Mouse (Mus musculus): ENCODE measurements around the gene Rnf166. TPM values are rescaled to one million over a fixed set of nuclear protein-coding genes. Genes with fewer than 3 reads are reported as not detected.

Rnf166 gene
- polyA plus RNA-seq, 1 experiment = 17.1 TPM

GRCm38 (mm10) chr8:122474951-122475560 is 808 bp downstream of the Rnf166 start:
- Histone ChIP-seq H3K27me3 (ENCODE audit: control insufficient read depth, insufficient read depth, low read length, poor library complexity, severe bottlenecking) (no peaks in the 10 kb centered on the region), H3K36me3 (ENCODE audit: control insufficient read depth, insufficient read depth, low read length, poor library complexity, severe bottlenecking) (peaks cover 23% of the 10 kb centered on the region), H3K9me3 (replicated peaks; ENCODE audit: control insufficient read depth, insufficient read depth, low read length, poor library complexity, severe bottlenecking) (no peaks in the 10 kb centered on the region), H3K4me3 (ENCODE audit: low read depth, low read length) (peak overlapping the region; percentile 67), H3K27ac (ENCODE audit: insufficient read depth, low read length) (no peak overlapping the region), H3K9ac (ENCODE audit: low read depth, poor library complexity, severe bottlenecking) (peak overlapping the region; percentile 93), H3K4me1 (ENCODE audit: control insufficient read depth, insufficient read depth, low read length) (no peaks in the 10 kb centered on the region)
- TF ChIP-seq EP300 (IDR thresholded peaks at IDR 0.05; ENCODE audit: insufficient read depth, low read depth, low read length) (no peak), CTCF (IDR thresholded peaks at IDR 0.05; ENCODE audit: low read depth, low read length) (no peak), POLR2A (IDR thresholded peaks at IDR 0.05; ENCODE audit: insufficient read depth, low read length) (no peak)

GRCm38 (mm10) chr8:122473911-122474421 is 1.9 kb downstream of the Rnf166 start:
- no peaks in the 10 kb centered on the region for H3K27me3 ChIP-seq (ENCODE audit: control insufficient read depth, insufficient read depth, low read length, poor library complexity, severe bottlenecking)
- H3K9ac ChIP-seq (ENCODE audit: low read depth, poor library complexity, severe bottlenecking) = no peak overlapping the region
- H3K4me1 ChIP-seq (ENCODE audit: control insufficient read depth, insufficient read depth, low read length) = no peaks in the 10 kb centered on the region
- TF ChIP-seq EP300 (IDR thresholded peaks at IDR 0.05; ENCODE audit: insufficient read depth, low read depth, low read length) (no peak), POLR2A (IDR thresholded peaks at IDR 0.05; ENCODE audit: insufficient read depth, low read length) (no peak), CTCF (IDR thresholded peaks at IDR 0.05; ENCODE audit: low read depth, low read length) (no peak)
- no peaks in the 10 kb centered on the region for H3K9me3 ChIP-seq (replicated peaks; ENCODE audit: control insufficient read depth, insufficient read depth, low read length, poor library complexity, severe bottlenecking)
- H3K4me3 ChIP-seq (ENCODE audit: low read depth, low read length) = no peak overlapping the region
- H3K36me3 ChIP-seq (ENCODE audit: control insufficient read depth, insufficient read depth, low read length, poor library complexity, severe bottlenecking) = peaks cover 13% of the 10 kb centered on the region; the same call in 1 of the 2 replicates
- H3K27ac ChIP-seq (ENCODE audit: insufficient read depth, low read length) = no peak overlapping the region

GRCm38 (mm10) chr8:122470691-122471090 is 5.2 kb downstream of the Rnf166 start:
- Histone ChIP-seq H3K27ac (ENCODE audit: insufficient read depth, low read length) (no peak overlapping the region), H3K36me3 (ENCODE audit: control insufficient read depth, insufficient read depth, low read length, poor library complexity, severe bottlenecking) (no peaks in the 10 kb centered on the region), H3K27me3 (ENCODE audit: control insufficient read depth, insufficient read depth, low read length, poor library complexity, severe bottlenecking) (no peaks in the 10 kb centered on the region), H3K9me3 (replicated peaks; ENCODE audit: control insufficient read depth, insufficient read depth, low read length, poor library complexity, severe bottlenecking) (no peaks in the 10 kb centered on the region), H3K4me3 (ENCODE audit: low read depth, low read length) (no peak overlapping the region), H3K4me1 (ENCODE audit: control insufficient read depth, insufficient read depth, low read length) (no peaks in the 10 kb centered on the region), H3K9ac (ENCODE audit: low read depth, poor library complexity, severe bottlenecking) (no peak overlapping the region)
- no peak for TF ChIP-seq CTCF (IDR thresholded peaks at IDR 0.05; ENCODE audit: low read depth, low read length)

DNA sequence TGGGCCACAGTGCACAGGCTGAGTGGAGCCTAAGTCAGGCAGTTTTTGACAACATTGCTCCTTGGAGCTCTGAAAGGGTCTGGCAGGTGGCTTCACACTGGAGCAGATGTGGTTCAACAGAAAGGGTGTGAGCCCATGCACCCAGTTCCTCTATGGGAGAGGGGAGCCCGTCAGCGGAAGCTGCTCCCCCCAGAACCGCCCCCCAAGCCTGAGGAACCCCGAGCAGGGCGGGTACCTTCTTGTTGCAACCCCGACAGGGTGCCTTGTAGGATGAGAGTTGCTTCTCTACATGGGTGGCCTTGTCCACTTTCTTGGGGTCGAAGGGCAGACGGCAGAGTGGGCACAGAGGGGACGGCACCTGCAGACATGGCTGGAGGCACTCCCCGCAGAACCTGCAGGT is 5.9 kb downstream of the Rnf166 start:
- H3K9ac ChIP-seq (ENCODE audit: low read depth, poor library complexity, severe bottlenecking) = no peak overlapping the region
- no peaks in the 10 kb centered on the region for H3K4me1 ChIP-seq (ENCODE audit: control insufficient read depth, insufficient read depth, low read length)
- H3K4me3 ChIP-seq (ENCODE audit: low read depth, low read length) = no peak overlapping the region
- no peaks in the 10 kb centered on the region for H3K27me3 ChIP-seq (ENCODE audit: control insufficient read depth, insufficient read depth, low read length, poor library complexity, severe bottlenecking)
- no peaks in the 10 kb centered on the region for H3K36me3 ChIP-seq (ENCODE audit: control insufficient read depth, insufficient read depth, low read length, poor library complexity, severe bottlenecking)
- TF ChIP-seq CTCF (IDR thresholded peaks at IDR 0.05; ENCODE audit: low read depth, low read length) = no peak
- TF ChIP-seq EP300 (IDR thresholded peaks at IDR 0.05; ENCODE audit: insufficient read depth, low read depth, low read length) = no peak
- H3K9me3 ChIP-seq (replicated peaks; ENCODE audit: control insufficient read depth, insufficient read depth, low read length, poor library complexity, severe bottlenecking) = no peaks in the 10 kb centered on the region
- no peak overlapping the region for H3K27ac ChIP-seq (ENCODE audit: insufficient read depth, low read length)

DNA sequence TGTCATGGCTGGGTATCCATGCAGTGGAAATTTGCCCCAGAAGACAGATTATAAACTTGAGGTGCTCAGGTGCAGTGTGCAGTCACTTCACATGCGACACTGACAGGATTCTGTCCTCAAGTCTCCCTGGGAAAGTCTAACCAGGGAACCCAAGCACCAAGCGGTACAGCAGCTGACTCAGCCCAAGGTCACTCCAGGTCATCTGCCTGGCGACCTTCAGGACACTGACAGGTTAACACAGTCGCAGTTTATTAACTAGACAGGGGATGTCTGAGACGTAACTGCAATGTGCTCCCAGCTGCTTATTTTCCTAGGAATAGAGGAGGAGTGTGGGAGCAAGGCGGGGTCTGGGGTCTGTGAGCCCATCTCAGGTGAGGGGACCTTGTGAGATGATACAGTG is 6.5 kb downstream of the Rnf166 start:
- no peaks in the 10 kb centered on the region for H3K4me1 ChIP-seq (ENCODE audit: control insufficient read depth, insufficient read depth, low read length)
- no peaks in the 10 kb centered on the region for H3K27me3 ChIP-seq (ENCODE audit: control insufficient read depth, insufficient read depth, low read length, poor library complexity, severe bottlenecking)
- H3K9me3 ChIP-seq (replicated peaks; ENCODE audit: control insufficient read depth, insufficient read depth, low read length, poor library complexity, severe bottlenecking) = no peaks in the 10 kb centered on the region
- no peak for TF ChIP-seq CTCF (IDR thresholded peaks at IDR 0.05; ENCODE audit: low read depth, low read length)
- TF ChIP-seq EP300 (IDR thresholded peaks at IDR 0.05; ENCODE audit: insufficient read depth, low read depth, low read length) = no peak
- no peak for TF ChIP-seq POLR2A (IDR thresholded peaks at IDR 0.05; ENCODE audit: insufficient read depth, low read length)
- H3K9ac ChIP-seq (ENCODE audit: low read depth, poor library complexity, severe bottlenecking) = no peak overlapping the region
- H3K27ac ChIP-seq (ENCODE audit: insufficient read depth, low read length) = no peak overlapping the region
- H3K4me3 ChIP-seq (ENCODE audit: low read depth, low read length) = no peak overlapping the region
- H3K36me3 ChIP-seq (ENCODE audit: control insufficient read depth, insufficient read depth, low read length, poor library complexity, severe bottlenecking) = no peaks in the 10 kb centered on the region

DNA sequence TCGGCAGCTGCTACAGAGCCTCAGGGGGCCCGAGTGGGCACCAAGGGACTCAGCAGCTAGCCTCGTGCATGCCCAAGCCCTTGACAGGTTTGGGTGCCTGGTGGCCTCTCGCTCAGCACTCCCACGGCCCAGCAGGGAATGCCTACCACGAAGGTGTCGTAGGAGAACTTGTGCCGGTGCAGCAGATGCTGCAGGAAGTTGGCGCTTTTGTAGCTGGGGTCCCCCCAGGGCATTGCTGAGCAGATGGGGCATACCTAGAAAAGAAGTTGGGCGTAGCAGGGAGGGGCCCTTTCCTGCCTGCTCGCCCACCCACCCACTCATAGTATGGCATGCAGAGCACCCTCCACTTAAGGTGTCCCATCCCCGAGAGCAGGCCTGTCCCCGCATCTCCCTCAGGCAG is 8.0 kb downstream of the Rnf166 start:
- Histone ChIP-seq H3K36me3 (ENCODE audit: control insufficient read depth, insufficient read depth, low read length, poor library complexity, severe bottlenecking) (no peaks in the 10 kb centered on the region), H3K4me1 (ENCODE audit: control insufficient read depth, insufficient read depth, low read length) (peaks cover 1% of the 10 kb centered on the region), H3K4me3 (ENCODE audit: low read depth, low read length) (no peak overlapping the region), H3K9me3 (replicated peaks; ENCODE audit: control insufficient read depth, insufficient read depth, low read length, poor library complexity, severe bottlenecking) (no peaks in the 10 kb centered on the region), H3K9ac (ENCODE audit: low read depth, poor library complexity, severe bottlenecking) (no peak overlapping the region), H3K27me3 (ENCODE audit: control insufficient read depth, insufficient read depth, low read length, poor library complexity, severe bottlenecking) (no peaks in the 10 kb centered on the region), H3K27ac (ENCODE audit: insufficient read depth, low read length) (no peak overlapping the region)
- no peak for TF ChIP-seq EP300 (IDR thresholded peaks at IDR 0.05; ENCODE audit: insufficient read depth, low read depth, low read length)
- TF ChIP-seq CTCF (IDR thresholded peaks at IDR 0.05; ENCODE audit: low read depth, low read length) = no peak
- no peak for TF ChIP-seq POLR2A (IDR thresholded peaks at IDR 0.05; ENCODE audit: insufficient read depth, low read length)
